Mouse (Mus musculus) kidney, adult 8-10 months (tissue): ENCODE results near the gene Podn.

Experiments used
- DNase-seq, 2 experiments: peaks; one replicate each; pipeline ENCODE4 v3.0.0; 2022

Gene Podn

GRCm38 (mm10) chr4:108077224-108077955 is 18.9 kb downstream of the Podn start:
- DNase-seq = no peak

GRCm38 (mm10) chr4:108074204-108074823 is 21.9 kb downstream of the Podn start:
- DNase-seq = no peak

- peak; percentile 56 to 62 for DNase-seq
Measured at GRCm38 (mm10) chr4:108072086-108072485, 24.2 kb downstream of the Podn start.

DNA sequence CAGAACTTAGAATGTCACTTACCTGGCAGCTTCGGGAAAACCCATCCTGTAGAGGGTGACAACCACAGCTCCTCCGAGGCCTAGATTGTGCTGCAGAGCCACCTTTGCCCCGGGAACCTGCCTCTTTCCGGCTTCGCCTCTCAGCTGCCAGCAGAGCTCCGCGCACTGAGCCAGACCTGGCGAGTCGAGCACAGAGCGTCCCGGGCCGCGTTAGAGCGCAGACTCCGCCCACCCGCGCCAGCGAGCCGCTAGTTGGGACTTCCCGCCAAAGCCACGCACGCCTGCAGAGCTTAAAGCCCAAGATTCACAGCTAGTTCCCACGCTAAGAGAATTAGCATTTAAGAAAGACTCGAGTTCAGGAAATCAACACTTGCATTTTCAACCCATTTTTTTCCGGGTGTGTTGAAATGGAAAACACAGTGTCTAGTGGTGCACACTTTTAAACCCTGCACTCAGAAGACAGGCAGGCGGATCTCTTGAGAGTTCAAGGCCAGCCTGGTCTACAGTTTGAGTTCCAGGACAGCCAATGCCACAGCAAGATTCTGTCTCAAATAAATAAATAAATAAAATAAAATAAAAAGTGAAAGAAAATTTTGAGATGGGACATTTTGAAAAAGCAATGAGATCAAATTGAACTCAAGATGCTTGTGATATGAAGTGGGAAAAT is 24.9 kb downstream of the Podn start:
- DNase-seq = peak; percentile 95 to 97

- no peak for DNase-seq
Measured at GRCm38 (mm10) chr4:108070723-108071122, 25.5 kb downstream of the Podn start.

DNA sequence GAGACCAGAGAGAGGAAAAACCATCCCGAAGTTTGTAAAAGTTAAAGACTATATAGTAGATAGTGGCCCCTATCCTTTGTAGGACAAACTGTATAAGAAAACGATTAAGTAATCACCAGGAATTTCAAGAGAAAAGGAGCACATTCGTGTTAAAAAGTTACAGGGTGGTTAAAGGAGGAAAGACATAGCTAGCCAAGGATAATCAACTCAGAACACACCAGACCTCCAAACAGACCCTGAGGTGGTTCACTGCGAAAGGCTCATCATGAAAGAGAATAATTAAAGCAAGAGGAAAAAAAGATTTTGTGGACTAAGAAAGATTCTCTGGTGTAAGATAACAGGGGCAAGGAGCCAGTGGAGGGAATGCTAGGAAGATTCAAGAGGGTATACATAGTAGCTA is 26.0 kb downstream of the Podn start:
- peak in 1 of 2 experiments; percentile 36 for DNase-seq

DNA sequence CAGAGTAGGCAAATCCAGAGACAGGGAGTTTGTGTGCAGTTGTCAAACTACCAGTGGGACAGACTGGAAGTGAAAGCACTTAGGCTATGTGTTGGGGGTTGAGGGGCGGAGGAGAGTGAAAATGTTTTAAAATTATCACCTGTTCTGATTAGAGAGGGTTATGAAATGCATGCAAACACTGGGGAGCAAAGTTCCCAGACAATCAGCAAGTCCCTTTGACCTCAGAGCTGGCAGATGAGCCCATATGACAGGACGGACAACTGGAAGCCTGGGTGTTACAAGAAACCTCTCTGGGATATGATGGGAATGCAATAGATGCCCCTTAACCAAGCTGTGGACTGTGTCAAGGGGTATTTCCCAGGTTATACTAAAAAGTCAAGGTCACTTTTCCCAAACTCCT is 28.2 kb downstream of the Podn start:
- peak; percentile 59 to 62 for DNase-seq

GRCm38 (mm10) chr4:108067261-108067660 is 29.0 kb downstream of the Podn start:
- no peak for DNase-seq

DNA sequence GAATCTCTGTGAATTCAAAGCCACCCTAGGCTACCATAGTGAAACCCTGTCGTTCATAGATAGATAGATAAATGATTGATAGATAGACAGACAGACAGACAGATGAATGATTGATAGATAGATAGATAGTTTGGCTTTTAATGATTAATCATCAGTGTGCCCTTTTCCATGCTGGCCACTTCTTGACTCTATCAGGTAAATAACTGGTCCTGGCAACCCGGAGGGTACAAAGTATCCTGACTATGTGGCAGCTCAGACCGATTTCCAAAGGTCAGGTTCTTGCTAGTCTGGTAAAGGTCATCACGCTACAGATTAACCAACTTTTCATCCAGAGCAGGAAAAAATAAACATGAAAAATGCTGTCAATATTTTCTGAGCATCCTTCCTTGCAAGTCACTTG is 29.7 kb downstream of the Podn start:
- peak; percentile 76 to 87 for DNase-seq

DNA sequence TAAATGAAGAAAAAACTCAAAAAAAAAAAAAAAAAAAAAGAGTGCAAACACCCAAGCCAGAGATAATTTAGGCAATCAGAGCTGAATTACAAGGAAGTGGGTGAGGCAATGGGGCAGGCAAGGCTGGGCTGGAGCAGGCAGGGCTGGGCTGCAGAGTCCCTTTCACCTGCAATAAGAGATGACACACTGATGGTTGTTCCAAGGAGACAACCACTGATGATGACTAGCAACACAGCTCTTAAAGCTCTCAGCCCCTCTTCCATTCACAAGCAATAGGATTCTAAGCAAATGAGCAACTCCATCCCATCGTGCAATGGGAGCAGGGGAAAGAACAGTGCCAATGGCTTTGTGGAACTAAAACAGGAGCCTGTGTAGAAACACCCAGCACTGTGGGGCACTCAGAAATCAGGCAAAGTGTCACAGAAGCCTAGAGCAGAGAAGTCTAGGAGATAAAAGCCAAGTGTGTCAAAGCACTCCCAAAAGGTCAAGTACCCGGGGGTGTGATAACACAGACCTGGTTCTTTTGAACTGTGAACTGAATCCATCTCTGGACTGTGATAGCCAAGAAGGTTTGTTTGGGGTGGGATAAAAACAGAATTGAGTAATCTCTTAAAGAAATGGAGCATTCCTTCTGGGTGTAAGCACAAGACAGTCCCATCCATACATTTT is 30.9 kb downstream of the Podn start:
- no peak for DNase-seq

GRCm38 (mm10) chr4:108063616-108064015 is 32.6 kb downstream of the Podn start:
- DNase-seq = peak; percentile 37 to 49

GRCm38 (mm10) chr4:108062524-108062923 is 33.7 kb downstream of the Podn start:
- DNase-seq = no peak

DNA sequence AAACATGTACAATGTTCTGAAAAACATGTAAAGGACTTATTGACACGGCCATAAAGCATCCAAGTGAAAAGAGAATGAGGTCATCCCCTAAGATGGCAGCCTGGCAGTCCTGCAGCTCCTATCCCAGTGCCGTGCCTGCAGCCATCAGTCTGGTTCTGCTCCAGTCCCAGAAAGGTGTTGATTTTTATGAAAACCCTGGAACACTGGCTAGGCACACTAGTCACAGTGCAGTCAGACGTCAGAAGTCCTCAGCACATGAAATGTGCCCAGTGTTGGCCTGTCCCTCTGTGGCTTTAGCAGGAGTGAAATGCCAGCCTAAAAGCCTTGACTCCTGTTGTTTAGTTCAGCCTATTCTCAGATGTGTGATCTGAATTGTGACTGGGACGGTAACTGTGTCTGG is 35.5 kb downstream of the Podn start:
- DNase-seq = no peak

GRCm38 (mm10) chr4:108059601-108060379 is 36.5 kb downstream of the Podn start:
- no peak for DNase-seq

DNA sequence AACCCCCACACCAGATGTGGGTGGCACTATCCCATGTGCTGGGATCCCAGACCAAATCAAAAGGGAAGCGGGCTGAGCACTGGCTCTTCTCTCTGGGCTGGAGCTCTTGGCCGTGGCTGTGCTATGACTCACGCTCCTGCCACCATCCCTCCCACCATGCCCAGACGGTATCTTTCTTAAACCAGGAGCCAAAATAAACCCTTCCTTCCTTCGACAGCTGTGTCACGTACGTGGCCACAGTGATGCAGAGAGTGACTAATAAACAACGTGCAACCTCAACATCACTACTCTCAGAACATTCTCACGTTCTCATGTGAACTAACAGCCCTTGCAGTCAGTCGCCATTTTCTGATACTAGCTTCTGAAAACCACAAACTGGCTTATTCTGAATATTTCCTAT is 38.1 kb downstream of the Podn start:
- DNase-seq = no peak

GRCm38 (mm10) chr4:108057247-108057646 is 39.0 kb downstream of the Podn start:
- no peak for DNase-seq

DNA sequence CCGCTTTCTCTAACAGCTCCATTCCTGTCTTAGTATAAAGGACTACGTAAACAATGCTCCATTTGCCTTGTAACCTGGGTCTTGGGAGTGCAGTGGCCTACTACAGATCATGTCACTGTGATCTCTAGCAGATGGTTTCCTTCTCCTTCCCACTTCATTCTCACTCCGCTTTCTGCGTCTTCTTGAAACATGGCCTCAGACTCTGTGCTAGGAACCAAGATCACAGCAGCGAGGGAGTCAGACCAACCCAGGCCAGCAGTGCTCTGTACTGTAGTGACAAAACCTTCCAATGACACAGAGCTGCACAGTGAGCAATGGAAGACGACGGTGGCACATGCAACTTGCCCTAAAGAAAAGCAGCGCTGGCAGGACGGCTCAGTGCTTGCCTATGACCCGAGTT is 40.4 kb downstream of the Podn start:
- no peak for DNase-seq

DNA sequence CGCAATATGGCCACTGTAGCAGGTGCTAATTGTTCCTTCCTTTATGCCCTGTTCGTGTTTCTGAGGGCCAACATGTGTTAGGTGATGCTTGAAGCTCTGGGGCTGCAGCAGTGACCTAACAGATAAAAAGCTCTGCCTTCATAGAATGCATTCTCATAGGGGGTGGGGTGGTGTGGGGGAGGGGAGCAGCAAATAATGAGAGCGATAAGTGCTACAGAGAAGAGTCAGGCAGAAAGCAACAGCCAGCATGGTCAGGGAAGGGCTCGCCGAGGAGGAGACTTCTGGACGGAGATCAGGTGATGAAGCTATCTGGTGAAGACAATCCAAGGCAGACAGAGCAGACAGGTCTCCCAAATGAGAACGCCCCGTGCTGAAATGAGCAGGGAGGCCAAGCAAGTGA is 43.6 kb downstream of the Podn start:
- no peak for DNase-seq

- DNase-seq = peak in 1 of 2 experiments; percentile 41
Measured at GRCm38 (mm10) chr4:108051687-108052274, 44.5 kb downstream of the Podn start.

GRCm38 (mm10) chr4:108046136-108046535 is 50.1 kb downstream of the Podn start:
- DNase-seq = no peak

DNA sequence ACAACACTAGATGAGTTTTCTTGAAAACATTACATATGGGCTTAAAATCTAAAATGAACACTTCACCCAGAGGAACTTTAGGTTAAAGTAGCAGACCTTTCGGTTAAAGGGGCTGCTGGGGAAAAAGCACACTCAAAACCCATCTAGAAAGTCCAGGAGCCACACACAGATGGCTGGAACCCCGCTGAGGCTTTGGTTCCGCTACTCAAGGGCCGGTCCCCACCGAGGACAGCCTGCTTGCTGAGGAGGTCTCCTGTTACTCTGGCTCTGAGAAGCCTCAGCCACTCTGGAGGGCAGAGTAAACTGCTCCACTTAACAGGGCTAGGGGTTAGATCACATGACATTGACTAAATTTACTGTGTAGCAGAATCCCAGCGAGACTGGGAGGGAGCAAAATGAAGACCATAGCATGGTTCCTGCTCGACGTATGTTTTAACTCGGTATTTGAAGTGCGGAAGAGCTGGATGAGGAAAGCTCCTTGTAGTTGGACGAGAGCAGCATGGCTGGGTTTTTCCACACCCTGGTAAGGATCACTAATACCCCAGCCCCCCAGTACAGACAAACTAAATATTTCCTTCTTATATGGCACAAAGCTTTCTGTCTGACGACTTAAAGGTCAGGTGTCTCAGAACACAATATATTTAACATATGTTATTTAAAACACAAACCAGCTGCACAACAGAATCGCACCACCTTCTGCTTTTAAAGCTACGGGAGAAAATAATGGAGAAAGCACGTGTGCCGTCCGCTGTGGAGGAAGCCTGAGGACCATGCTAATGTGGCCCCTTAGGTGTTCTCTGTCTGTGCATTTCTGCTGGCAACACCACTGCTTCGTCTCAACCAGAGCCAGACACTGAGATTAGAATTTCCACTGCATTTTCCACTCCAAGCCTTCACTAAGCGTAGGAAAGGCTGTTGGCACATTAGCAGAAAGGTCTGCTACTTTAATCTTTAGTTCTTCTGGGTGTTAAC is 50.8 kb downstream of the Podn start:
- no peak for DNase-seq
